Mouse (Mus musculus): ENCODE data around the gene Osbp2.
A peak's percentile ranks its signal among the peaks of the same experiment; 100 is the strongest.
"Not testable (repeated sequence)": the region's sequence is repeated elsewhere in the genome, so short reads cannot be mapped to it uniquely, and the experiment has no call there.

Osbp2 gene

GRCm38 (mm10) chr11:3863454-3864112 lies at the start of gene Osbp2:
Osbp2 (minus strand) TSS chr11:3863903.
- DNase-seq (ENCODE audit: low read depth, low spot score) = peak; percentile 31

DNA sequence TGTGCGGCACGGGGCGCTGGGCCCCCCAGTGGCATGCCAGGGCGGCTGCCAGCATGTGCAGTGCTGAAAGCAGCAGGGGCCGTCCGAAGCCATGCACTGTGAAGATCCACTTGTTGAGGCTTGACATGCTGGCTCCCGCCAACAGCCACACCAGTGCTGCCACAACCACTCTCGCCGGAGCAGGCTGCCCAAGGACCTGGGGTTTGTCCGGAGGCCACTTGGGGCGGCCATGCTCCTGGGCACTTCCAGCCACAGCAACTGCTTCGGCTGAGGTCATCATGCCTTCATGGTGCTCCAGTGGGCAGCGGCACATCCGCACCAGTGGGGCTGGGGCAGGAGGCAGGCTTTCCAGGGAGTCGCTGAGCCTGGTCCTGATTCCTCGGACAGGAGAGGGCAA lies 49.2 kb upstream of the Osbp2 start:
- DNase-seq (ENCODE audit: low read depth, low spot score) = no peak

GRCm38 (mm10) chr11:3912100-3912874 lies 48.6 kb upstream of the Osbp2 start:
- no peak for DNase-seq (ENCODE audit: low read depth, low spot score)

- not testable (repeated sequence) for DNase-seq (ENCODE audit: low read depth, low spot score)
These were observed 47.7 kb upstream of the Osbp2 start for GRCm38 (mm10) chr11:3911440-3911839.

GRCm38 (mm10) chr11:3910513-3911310 lies 47.0 kb upstream of the Osbp2 start:
- DNase-seq (ENCODE audit: low read depth, low spot score) = peak; percentile 90

DNA sequence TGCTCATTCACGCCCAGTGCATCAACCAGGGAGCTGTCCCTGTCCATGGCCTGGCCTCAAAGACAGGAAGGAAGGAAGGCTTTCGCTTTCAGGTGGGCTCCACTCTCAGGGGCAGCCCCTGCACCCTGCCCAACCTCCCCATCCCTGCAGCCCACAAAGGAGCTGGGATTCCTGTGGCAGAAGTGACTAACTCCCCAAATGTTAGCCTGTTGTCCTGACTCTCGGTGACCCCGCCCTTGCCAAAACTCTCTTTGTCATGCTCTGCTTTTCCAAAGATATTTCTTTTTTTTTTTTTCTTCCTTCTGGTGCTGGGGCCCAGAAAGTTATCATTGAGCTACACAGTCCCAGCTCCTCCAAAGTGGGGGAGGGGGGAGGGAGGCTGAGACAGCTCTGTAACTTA lies 45.5 kb upstream of the Osbp2 start:
- DNase-seq (ENCODE audit: low read depth, low spot score) = no peak

DNA sequence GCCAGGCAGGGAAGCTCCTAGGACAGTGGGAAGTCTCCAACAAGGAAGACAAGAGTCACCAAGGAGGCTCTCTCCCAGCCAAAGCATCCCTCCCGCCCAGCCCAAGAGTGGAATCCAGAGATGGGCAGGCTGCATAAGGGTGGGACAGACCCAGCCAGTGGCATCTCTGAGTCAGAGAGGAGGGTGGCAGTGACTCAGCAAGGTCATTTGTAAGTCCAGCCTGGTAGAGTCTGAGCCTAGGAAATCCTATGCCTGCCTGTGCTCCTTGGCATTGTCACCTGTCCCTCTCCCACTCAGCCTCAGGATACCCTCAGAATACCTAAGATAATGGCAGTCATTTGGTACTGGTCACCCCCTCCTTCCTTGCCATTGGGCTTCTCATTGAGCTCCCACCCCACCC lies 41.7 kb upstream of the Osbp2 start:
- DNase-seq (ENCODE audit: low read depth, low spot score) = no peak

GRCm38 (mm10) chr11:3904673-3905072 lies 41.0 kb upstream of the Osbp2 start:
- DNase-seq (ENCODE audit: low read depth, low spot score) = no peak

GRCm38 (mm10) chr11:3903046-3903445 lies 39.3 kb upstream of the Osbp2 start:
- peak; percentile 87 for DNase-seq (ENCODE audit: low read depth, low spot score)

GRCm38 (mm10) chr11:3902516-3902915 lies 38.8 kb upstream of the Osbp2 start:
- DNase-seq (ENCODE audit: low read depth, low spot score) = no peak

GRCm38 (mm10) chr11:3900296-3900695 lies 36.6 kb upstream of the Osbp2 start:
- no peak for DNase-seq (ENCODE audit: low read depth, low spot score)

- DNase-seq (ENCODE audit: low read depth, low spot score) = no peak
These were observed 32.2 kb upstream of the Osbp2 start for GRCm38 (mm10) chr11:3895933-3896332.

GRCm38 (mm10) chr11:3895458-3895857 lies 31.8 kb upstream of the Osbp2 start:
- DNase-seq (ENCODE audit: low read depth, low spot score) = no peak

- peak; percentile 80 for DNase-seq (ENCODE audit: low read depth, low spot score)
These were observed 30.9 kb upstream of the Osbp2 start, which contains the start of the genes 4921536K21Rik and Dusp18 for GRCm38 (mm10) chr11:3894406-3895281. 4921536K21Rik (minus strand) TSS chr11:3895098. Dusp18 (plus strand) TSS chr11:3895240.

DNA sequence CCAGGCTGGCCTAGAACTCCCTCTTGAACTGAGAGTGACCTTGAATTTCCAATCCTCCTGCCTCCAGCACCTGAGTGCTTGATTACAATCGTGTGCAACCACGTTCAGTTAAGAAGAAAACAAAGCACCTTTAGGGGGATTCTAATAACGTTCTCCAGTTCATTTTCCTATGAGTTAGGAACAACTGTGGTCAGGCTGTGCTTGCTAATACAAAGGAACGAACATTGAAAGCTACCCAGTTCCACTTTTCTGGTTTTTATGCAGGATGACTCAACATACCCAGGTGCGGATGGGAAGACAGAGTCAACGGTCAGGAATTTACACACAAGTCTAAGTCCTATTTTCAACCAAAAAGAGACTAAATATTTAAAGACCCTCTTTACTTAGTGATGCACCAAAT lies 30.3 kb upstream of the Osbp2 start:
- DNase-seq (ENCODE audit: low read depth, low spot score) = no peak

DNA sequence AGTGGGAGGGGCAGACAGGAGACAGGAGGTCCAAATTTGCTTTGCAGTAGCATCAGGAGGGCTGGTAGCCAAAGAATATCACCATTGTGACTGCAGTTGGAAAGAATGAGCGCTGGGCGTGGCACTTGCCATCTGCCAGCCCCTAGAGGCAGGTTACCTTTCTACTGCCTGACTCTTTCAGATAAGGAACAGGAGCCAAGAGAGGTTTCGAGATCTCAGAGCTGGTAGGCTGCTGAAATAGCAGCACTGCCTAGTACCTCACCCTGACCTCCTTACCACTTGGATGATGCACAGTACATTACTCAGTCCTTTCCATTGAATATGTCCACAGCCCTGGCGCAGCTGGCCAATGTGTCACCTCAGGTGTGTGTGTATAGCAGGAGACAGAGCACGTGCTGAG lies 23.6 kb upstream of the Osbp2 start:
- no peak for DNase-seq (ENCODE audit: low read depth, low spot score)

- no peak for DNase-seq (ENCODE audit: low read depth, low spot score)
These were observed 20.0 kb upstream of the Osbp2 start for GRCm38 (mm10) chr11:3883711-3884110.

- DNase-seq (ENCODE audit: low read depth, low spot score) = peak; percentile 62
These were observed 16.1 kb upstream of the Osbp2 start for GRCm38 (mm10) chr11:3879836-3880235.

DNA sequence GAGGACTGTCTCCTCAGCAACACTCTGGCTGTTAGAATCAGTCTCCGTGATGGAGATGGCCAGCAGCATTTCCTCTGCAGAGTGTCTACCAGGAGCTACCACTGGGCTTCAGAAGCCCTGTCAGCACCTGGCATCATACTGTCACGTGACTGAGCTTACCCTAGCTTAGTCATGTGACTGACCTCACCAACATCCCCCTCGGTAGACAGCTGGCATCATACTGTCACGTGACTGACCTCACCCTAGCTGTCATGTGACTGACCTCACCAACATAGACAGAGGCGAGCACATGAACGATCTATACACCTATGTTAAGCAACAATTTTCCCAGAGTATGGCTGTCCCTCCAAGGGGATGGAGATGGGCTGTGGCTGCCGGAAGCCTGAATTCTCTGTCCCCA lies 15.0 kb upstream of the Osbp2 start:
- DNase-seq (ENCODE audit: low read depth, low spot score) = no peak

DNA sequence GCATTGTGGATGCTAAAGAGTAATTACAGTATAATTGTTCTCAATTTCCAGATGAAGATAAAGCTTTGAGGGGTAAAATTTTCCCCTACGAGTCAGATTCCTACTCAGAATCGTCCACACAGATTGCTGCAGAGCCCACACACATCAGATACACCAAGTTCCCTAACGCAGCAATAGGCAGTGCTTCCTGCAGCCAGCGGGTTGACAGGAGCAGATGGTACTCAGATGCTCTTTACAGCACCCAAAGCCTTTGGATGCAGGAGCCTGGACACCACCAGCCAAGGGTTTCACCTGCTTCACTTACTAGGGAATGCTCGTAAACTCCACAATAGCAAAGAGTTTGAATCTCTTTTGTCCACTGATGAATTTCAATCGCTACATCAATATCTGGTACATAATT lies 12.7 kb upstream of the Osbp2 start:
- DNase-seq (ENCODE audit: low read depth, low spot score) = no peak

DNA sequence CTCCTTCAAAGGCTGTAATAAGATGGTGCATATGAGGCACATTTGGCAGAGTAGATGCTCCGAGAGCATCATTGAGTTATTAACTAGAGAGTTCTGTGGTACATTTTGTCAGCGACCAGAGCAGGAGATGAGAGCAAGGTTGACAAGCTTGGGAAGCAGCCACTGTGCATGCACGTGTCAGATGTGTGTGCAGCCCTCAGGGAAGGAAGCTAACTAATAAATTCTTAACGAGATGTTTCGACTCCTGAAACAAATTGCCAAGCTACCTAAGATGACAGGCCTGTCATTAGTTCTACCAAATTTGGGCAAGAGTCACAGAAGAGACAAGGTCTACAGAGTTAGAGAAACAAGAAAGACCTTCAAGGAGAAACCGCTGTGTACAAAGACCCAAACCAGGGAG lies 640 bp upstream of the Osbp2 start:
- DNase-seq (ENCODE audit: low read depth, low spot score) = no peak

All from skeletal muscle tissue, adult 2 months (tissue).